ENCODE assay signal across 11 mouse cellular contexts in genomic region chr8:71460716-71461115, GRCm38 (mm10).
"Had no signal": no experiment of that assay in that cellular context is flagged by ENCODE, and none has a peak within 500 bp of the region (broad histone marks: within the 10 kb centered on the region; RNA-seq: fewer than 3 reads in every experiment).

No protein-coding gene starts in this region.

- DNase-seq: kidney, adult 8-10 months; kidney, postnatal 10 days; kidney, postnatal 36 days; left cerebral cortex, postnatal 4 days; liver, postnatal 0 days; lung, embryonic 14.5 days; midbrain, embryonic 14.5 days; right cerebral cortex, postnatal 14 days; right cerebral cortex, postnatal 4 days; thymus, adult 2 months; thymus, postnatal 25 days had no signal
